22 mouse cellular contexts compared by ENCODE assay signal in the genomic region with DNA sequence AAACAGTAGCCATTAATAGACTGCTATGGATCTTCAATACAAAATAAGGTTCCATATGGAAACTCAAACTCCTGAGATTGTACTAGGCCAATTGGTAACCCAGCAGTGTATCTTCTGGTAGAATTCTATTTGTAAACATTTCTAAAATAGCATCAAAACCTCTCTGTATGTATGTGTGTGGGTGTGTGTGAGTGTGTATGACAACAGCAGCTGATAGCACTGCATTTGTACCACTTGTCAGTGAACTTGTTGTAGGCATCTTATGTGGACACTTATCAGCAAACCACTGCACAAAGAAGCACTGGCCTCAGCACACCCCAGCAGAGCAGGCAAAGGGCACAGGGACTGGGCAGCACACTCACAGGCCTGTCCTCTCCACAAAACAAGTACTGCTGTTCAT.
"Had no signal": no experiment of that assay in that cellular context is flagged by ENCODE, and none has a peak within 500 bp of the region (broad histone marks: within the 10 kb centered on the region; RNA-seq: fewer than 3 reads in every experiment).

No protein-coding gene starts in this region.

- H3K4me3 ChIP-seq: gastrocnemius, adult 2 months; heart, embryonic 13.5 days; heart, embryonic 15.5 days; hindbrain, embryonic 10.5 days; hindbrain, embryonic 12.5 days; intestine, embryonic 15.5 days; left cerebral cortex, adult 2 months; limb, embryonic 10.5 days; limb, embryonic 12.5 days; liver, embryonic 13.5 days; liver, embryonic 15.5 days had no signal

- H3K27ac ChIP-seq: gastrocnemius, adult 2 months; heart, embryonic 13.5 days; heart, embryonic 15.5 days; hindbrain, embryonic 10.5 days; hindbrain, embryonic 12.5 days; hindbrain, embryonic 14.5 days; intestine, embryonic 15.5 days; left cerebral cortex, adult 2 months; limb, embryonic 10.5 days; limb, embryonic 12.5 days; liver, embryonic 13.5 days; liver, embryonic 15.5 days had no signal

- DNase-seq: gastrocnemius, adult 2 months; gastrocnemius, postnatal 10 days; gastrocnemius, postnatal 25 days; heart, postnatal 14 days; heart, postnatal 4 days; kidney, adult 18-20 months; kidney, adult 8-10 months; kidney, postnatal 10 days; kidney, postnatal 25 days; kidney, postnatal 4 days; liver; liver, embryonic 13.5 days had no signal
